Mouse (Mus musculus) mouse trophoblast stem cell (cell line): ENCODE measurements around the gene Fabp6.

Experiments
- in situ Hi-C, 2 experiments: fragments of 300-500 bp; cut with MseI, MboI; formaldehyde crosslinking; loops; 2 replicates in 1 of 2; 3 replicates in 1 of 2; pipeline ENCODE4 v1.15.1; 2025

The Fabp6 gene

DNA sequence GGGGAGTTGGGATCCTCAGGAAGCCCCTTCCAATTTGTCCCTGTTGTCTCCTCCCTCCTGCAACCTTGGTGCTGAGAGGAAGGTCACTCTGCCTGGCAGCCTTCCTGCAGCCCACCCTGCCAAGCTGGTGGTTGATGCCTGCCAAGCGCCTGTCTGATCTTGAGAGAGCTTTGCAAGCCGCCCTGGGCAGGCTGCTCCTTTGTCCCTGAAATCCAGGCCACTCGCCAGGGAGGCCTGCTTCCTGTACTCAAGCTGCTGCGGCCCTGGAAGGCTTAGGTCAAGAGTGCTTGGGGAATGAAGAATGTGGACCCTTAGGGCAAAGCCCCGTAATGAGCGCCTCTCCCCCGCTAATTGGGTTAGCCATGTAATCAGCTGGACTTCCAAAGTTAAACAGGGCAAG, 53.2 kb downstream of the Fabp6 start:
- in situ Hi-C loops, result no loop called here

DNA sequence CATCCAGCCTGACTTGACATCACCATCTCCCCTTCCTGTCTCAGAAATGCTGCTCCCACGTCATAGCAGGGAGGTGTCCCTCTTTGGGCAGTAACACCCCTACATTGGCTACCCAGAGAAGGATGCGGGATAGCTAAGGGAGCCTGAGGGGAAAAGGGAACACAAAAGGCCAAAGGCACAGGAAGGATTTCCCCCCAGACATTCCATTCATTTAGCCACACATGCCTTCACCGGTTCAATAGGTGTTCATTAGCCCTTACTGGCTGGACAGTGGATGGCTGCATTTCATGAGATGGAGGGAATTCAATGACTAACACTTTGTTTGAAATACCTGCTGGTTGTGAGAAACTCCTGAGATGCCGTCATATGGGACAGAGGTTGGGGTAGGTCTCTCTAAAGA, 54.7 kb downstream of the Fabp6 start:
- in situ Hi-C loops, result no loop called here
